Mouse (Mus musculus) myocyte (in vitro differentiated cells): ENCODE data around the gene Sh3tc1. TPM values are rescaled to one million over a fixed set of nuclear protein-coding genes. Genes with fewer than 3 reads are reported as not detected.
A peak's percentile ranks its signal among the peaks of the same experiment; 100 is the strongest.

ENCODE experiments used
- H3K27me3 ChIP-seq: one replicate; pipeline ENCODE4 v1.6.1; 2011; ENCODE audit not compliant: control insufficient read depth, insufficient read depth, insufficient read length
- H3K36me3 ChIP-seq: one replicate; pipeline ENCODE4 v1.6.1; 2011; ENCODE audit not compliant: control insufficient read depth, insufficient read depth
- H3K4me2 ChIP-seq: one replicate; pipeline ENCODE4 v1.6.1; 2011; ENCODE audit warnings: low read depth, control low read depth
- H3K4me3 ChIP-seq: one replicate; pipeline ENCODE4 v1.5.1; 2011; ENCODE audit warnings: mild to moderate bottlenecking, control low read depth, moderate library complexity
- H3K79me2 ChIP-seq: one replicate; pipeline ENCODE4 v1.6.1; 2011; ENCODE audit not compliant: control insufficient read depth, insufficient read depth
- H3ac ChIP-seq: one replicate; pipeline ENCODE4 v1.6.1; 2011; ENCODE audit not compliant: control insufficient read depth, insufficient read length
- CEBPB ChIP-seq: IDR thresholded peaks from 2 replicates; pipeline ENCODE4 v1.6.1; 2011; ENCODE audit warnings: mild to moderate bottlenecking, moderate library complexity; ENCODE audit not compliant: poor library complexity, insufficient read depth, severe bottlenecking
- E2F4 ChIP-seq: IDR thresholded peaks from one replicate; pipeline ENCODE4 v1.6.1; 2011; ENCODE audit warnings: mild to moderate bottlenecking, control low read depth, moderate library complexity; ENCODE audit not compliant: insufficient read depth
- MAX ChIP-seq: IDR thresholded peaks from one replicate; pipeline ENCODE4 v1.6.1; 2011; ENCODE audit warnings: low read depth, mild to moderate bottlenecking, control low read depth
- MYOD1 ChIP-seq, 3 experiments: IDR thresholded peaks; one replicate each; pipeline ENCODE4 v1.6.1; 2011; ENCODE audit warnings: control low read depth in 2 of 3, low read depth in 2 of 3, mild to moderate bottlenecking in 2 of 3, moderate library complexity in 1 of 3; ENCODE audit not compliant: insufficient read length in 2 of 3, control insufficient read depth in 1 of 3
- MYOG ChIP-seq, 3 experiments: IDR thresholded peaks; one replicate each; pipeline ENCODE4 v1.6.1; 2011; ENCODE audit warnings: control low read depth in 2 of 3, low read depth in 2 of 3, mild to moderate bottlenecking in 2 of 3; ENCODE audit not compliant: insufficient read length in 2 of 3, control insufficient read depth in 1 of 3, insufficient read depth in 1 of 3
- POLR2A ChIP-seq: IDR thresholded peaks from one replicate; pipeline ENCODE4 v1.6.1; 2011; ENCODE audit warnings: low read depth, mild to moderate bottlenecking, control low read depth, moderate library complexity; ENCODE audit not compliant: insufficient read length
- POLR2AphosphoS2 ChIP-seq: IDR thresholded peaks from one replicate; pipeline ENCODE4 v1.6.1; 2011; ENCODE audit warnings: low read depth, control low read depth; ENCODE audit not compliant: insufficient read length
- REST ChIP-seq: IDR thresholded peaks from one replicate; pipeline ENCODE4 v1.6.1; 2011; ENCODE audit warnings: mild to moderate bottlenecking, control low read depth, moderate library complexity; ENCODE audit not compliant: insufficient read depth, insufficient read length
- SRF ChIP-seq: IDR thresholded peaks from one replicate; pipeline ENCODE4 v1.6.1; 2011; ENCODE audit warnings: low read depth; ENCODE audit not compliant: control insufficient read depth, insufficient read length
- TCF12 ChIP-seq: IDR thresholded peaks from one replicate; pipeline ENCODE4 v1.6.1; 2011; ENCODE audit warnings: mild to moderate bottlenecking, control low read depth; ENCODE audit not compliant: poor library complexity, insufficient read depth, severe bottlenecking
- TCF3 ChIP-seq: IDR thresholded peaks from one replicate; pipeline ENCODE4 v1.6.1; 2011; ENCODE audit warnings: low read depth, control low read depth; ENCODE audit not compliant: insufficient read length
- USF1 ChIP-seq: IDR thresholded peaks from one replicate; pipeline ENCODE4 v1.6.1; 2011; ENCODE audit warnings: low read depth, mild to moderate bottlenecking, control low read depth, moderate library complexity
- polyA plus RNA-seq: library from polyadenylated mRNA; unstranded; fragments of >200 nt; fragmentation: generic; extraction: Trizol; gene quantifications from one replicate; pipeline ENCODE4 v1.2.1, GENCODE M21; 2012; ENCODE audit warnings: missing spikeins

Gene Sh3tc1
- polyA plus RNA-seq, 1 experiment: 0.26 TPM

DNA sequence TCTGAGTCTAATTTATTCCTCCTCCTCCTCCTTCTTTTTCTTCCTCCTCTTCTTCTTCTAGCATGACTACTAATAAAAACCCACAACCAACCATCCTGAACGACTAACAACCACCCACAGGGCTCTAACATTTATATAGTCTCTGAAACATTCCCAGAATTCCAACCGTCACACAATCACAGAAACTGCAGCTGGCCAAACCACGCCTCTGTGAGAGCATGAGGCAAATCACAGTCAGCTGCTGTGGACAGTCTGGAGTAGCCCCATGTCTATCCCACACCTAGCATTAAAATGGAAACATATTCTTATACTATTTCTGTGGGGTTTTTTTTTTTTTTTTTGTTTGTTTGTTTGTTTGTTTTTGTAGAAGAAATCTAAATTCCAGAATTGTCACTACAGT, 9.6 kb upstream of the Sh3tc1 start:
- H3ac ChIP-seq: no peak overlapping the region
- H3K4me2 ChIP-seq: no peak overlapping the region
- TF ChIP-seq TCF12 (no peak), POLR2AphosphoS2 (no peak), POLR2A (no peak), MYOG (IDR thresholded peaks at IDR 0.05; ENCODE audit: control insufficient read depth in 1 of 3, insufficient read depth in 1 of 3, insufficient read length in 2 of 3, low read depth in 2 of 3) (no peak), SRF (no peak), CEBPB (no peak)
- no peaks in the 10 kb centered on the region for H3K79me2 ChIP-seq
- H3K27me3 ChIP-seq: peaks cover 3% of the 10 kb centered on the region
- H3K4me3 ChIP-seq: no peak overlapping the region
- H3K36me3 ChIP-seq: no peaks in the 10 kb centered on the region

- H3ac ChIP-seq: no peak overlapping the region
- H3K4me3 ChIP-seq: no peak overlapping the region
- TF ChIP-seq TCF12: no peak
- TF ChIP-seq E2F4: no peak
- no peak overlapping the region for H3K4me2 ChIP-seq
- no peaks in the 10 kb centered on the region for H3K79me2 ChIP-seq
- H3K27me3 ChIP-seq: peaks cover 3% of the 10 kb centered on the region
- H3K36me3 ChIP-seq: no peaks in the 10 kb centered on the region
Measured at GRCm38 (mm10) chr5:35746910-35747309, 7.1 kb upstream of the Sh3tc1 start.

GRCm38 (mm10) chr5:35745406-35745805, 5.6 kb upstream of the Sh3tc1 start:
- Histone ChIP-seq H3K27me3 (peaks cover 3% of the 10 kb centered on the region), H3K79me2 (no peaks in the 10 kb centered on the region)

GRCm38 (mm10) chr5:35743990-35744722, 4.4 kb upstream of the Sh3tc1 start:
- Histone ChIP-seq H3K4me3 (no peak overlapping the region), H3ac (no peak overlapping the region), H3K79me2 (no peaks in the 10 kb centered on the region), H3K27me3 (peaks cover 8% of the 10 kb centered on the region), H3K36me3 (no peaks in the 10 kb centered on the region), H3K4me2 (no peak overlapping the region)
- TF ChIP-seq TCF12: no peak
- no peak for TF ChIP-seq CEBPB
- TF ChIP-seq MAX: no peak
- TF ChIP-seq MYOG (IDR thresholded peaks at IDR 0.05; ENCODE audit: control insufficient read depth in 1 of 3, insufficient read depth in 1 of 3, insufficient read length in 2 of 3, low read depth in 2 of 3): no peak
- TF ChIP-seq REST: no peak
- TF ChIP-seq TCF3: no peak
- TF ChIP-seq USF1: no peak
- TF ChIP-seq SRF: no peak
- no peak for TF ChIP-seq POLR2A
- TF ChIP-seq MYOD1 (IDR thresholded peaks at IDR 0.05; ENCODE audit: control insufficient read depth in 1 of 3, insufficient read length in 2 of 3, low read depth in 2 of 3): no peak
- TF ChIP-seq POLR2AphosphoS2: no peak
- TF ChIP-seq E2F4: no peak

More at GRCm38 (mm10) chr5:35745406-35745805, 5.6 kb upstream of the Sh3tc1 start:
- no peak for TF ChIP-seq POLR2AphosphoS2
- no peak for TF ChIP-seq MYOD1 (IDR thresholded peaks at IDR 0.05; ENCODE audit: control insufficient read depth in 1 of 3, insufficient read length in 2 of 3, low read depth in 2 of 3)
- no peak for TF ChIP-seq TCF12
- no peak for TF ChIP-seq CEBPB
- no peak for TF ChIP-seq MYOG (IDR thresholded peaks at IDR 0.05; ENCODE audit: control insufficient read depth in 1 of 3, insufficient read depth in 1 of 3, insufficient read length in 2 of 3, low read depth in 2 of 3)
- TF ChIP-seq SRF: no peak
- TF ChIP-seq E2F4: no peak
- TF ChIP-seq POLR2A: no peak
- no peak for TF ChIP-seq MAX
- TF ChIP-seq USF1: no peak
- no peak for TF ChIP-seq REST
- no peak for TF ChIP-seq TCF3
- no peak overlapping the region for H3ac ChIP-seq
- H3K4me3 ChIP-seq: no peak overlapping the region
- no peaks in the 10 kb centered on the region for H3K36me3 ChIP-seq
- H3K4me2 ChIP-seq: no peak overlapping the region

DNA sequence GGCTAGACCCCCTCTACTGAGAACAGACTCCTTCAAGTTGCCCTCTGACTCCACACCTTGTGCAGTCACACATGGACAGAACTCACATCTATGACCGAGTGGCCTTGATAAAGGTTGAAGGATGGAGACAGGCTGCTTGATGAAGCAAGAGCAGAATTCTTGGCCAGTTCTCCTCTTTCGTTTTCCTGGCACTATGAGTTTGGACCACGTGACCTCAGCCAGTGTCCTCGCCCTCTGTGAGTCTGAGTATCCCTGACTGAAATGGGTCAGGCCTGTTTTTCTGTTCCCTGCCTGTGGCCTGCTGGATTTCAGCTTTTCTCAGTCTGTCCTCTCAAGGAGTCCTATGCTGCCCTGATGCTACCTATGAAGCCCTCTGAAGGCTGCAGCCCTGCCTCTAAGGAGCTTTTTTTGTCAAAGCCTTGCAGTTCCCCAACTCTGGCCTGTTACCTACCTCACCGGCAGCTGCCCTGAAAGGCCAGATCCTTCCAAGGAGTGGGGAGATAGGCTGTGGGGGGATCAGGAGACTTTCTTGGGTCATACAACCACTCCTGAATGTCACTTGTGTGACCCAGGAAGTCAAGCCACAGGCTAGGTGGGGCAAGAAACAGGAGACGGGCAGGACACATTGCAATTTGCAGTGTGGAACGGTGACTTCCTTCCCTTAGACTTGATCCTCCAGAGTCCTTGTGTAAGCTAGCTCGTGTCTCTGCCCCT, 3.6 kb upstream of the Sh3tc1 start:
- TF ChIP-seq USF1 (peak; percentile 71), SRF (no peak)
- H3ac ChIP-seq: no peak overlapping the region
- no peaks in the 10 kb centered on the region for H3K36me3 ChIP-seq
- no peak overlapping the region for H3K4me3 ChIP-seq
- H3K79me2 ChIP-seq: no peaks in the 10 kb centered on the region
- H3K27me3 ChIP-seq: peaks cover 8% of the 10 kb centered on the region
- H3K4me2 ChIP-seq: no peak overlapping the region
